Mouse (Mus musculus) lung, postnatal 0 days (tissue): Measurements from ENCODE around the gene Pik3r1.

Source experiments
- CTCF ChIP-seq: IDR thresholded peaks from 2 replicates; pipeline ENCODE4 v1.5.1; 2016; ENCODE audit warnings: antibody characterized with exemption, mild to moderate bottlenecking
- EP300 ChIP-seq: IDR thresholded peaks from 2 replicates; pipeline ENCODE4 v1.6.1; 2016; ENCODE audit warnings: antibody characterized with exemption, mild to moderate bottlenecking, control low read depth

- no peak for TF ChIP-seq CTCF
- TF ChIP-seq EP300: peak; percentile 24; the same call in 1 of the 2 replicates
These were observed 14.4 kb downstream of the Pik3r1 start for GRCm38 (mm10) chr13:101753639-101754038.
